Mouse (Mus musculus) lung, postnatal 0 days (tissue): ENCODE data around the gene Phospho1.

ENCODE experiments used
- CTCF ChIP-seq: IDR thresholded peaks from 2 replicates; pipeline ENCODE4 v1.5.1; 2016; ENCODE audit warnings: antibody characterized with exemption, mild to moderate bottlenecking
- EP300 ChIP-seq: IDR thresholded peaks from 2 replicates; pipeline ENCODE4 v1.6.1; 2016; ENCODE audit warnings: antibody characterized with exemption, mild to moderate bottlenecking, control low read depth

GRCm38 (mm10) chr11:95805527-95805926 is 18.8 kb upstream of the Phospho1 start:
- TF ChIP-seq EP300 (no peak), CTCF (no peak)
